Mouse (Mus musculus): ENCODE results near the gene Hexdc. TPM values are rescaled to one million over a fixed set of nuclear protein-coding genes. Genes with fewer than 3 reads are reported as not detected.

Hexdc gene
- polyA plus RNA-seq, 1 experiment from 2014 or later: 33.7 TPM

Other genes with a start within 250 kb of the Hexdc start
- gene Csnk1d, start 213.1 kb upstream of the Hexdc start, polyA plus RNA-seq (2015; fragmentation: Nextera tagmentation; extraction: Ambion mirVana): 173 and 176 TPM in 2 replicates
- not detected in 2 replicates for gene Cd7, start 165.0 kb upstream of the Hexdc start, polyA plus RNA-seq (2015; fragmentation: Nextera tagmentation; extraction: Ambion mirVana)
- not detected in 2 replicates for gene Sectm1b, start 140.9 kb upstream of the Hexdc start, polyA plus RNA-seq (2015; fragmentation: Nextera tagmentation; extraction: Ambion mirVana)
- gene Sectm1a, start 123.2 kb upstream of the Hexdc start, polyA plus RNA-seq (2015; fragmentation: Nextera tagmentation; extraction: Ambion mirVana): not detected in 2 replicates
- gene Tex19.2, start 85.8 kb upstream of the Hexdc start, polyA plus RNA-seq (2015; fragmentation: Nextera tagmentation; extraction: Ambion mirVana): not detected in 2 replicates
- gene Tex19.1, start 58.3 kb upstream of the Hexdc start, polyA plus RNA-seq (2015; fragmentation: Nextera tagmentation; extraction: Ambion mirVana): not detected in 2 replicates
- gene Uts2r, start 44.2 kb upstream of the Hexdc start, polyA plus RNA-seq (2015; fragmentation: Nextera tagmentation; extraction: Ambion mirVana): 0.76 and 1.0 TPM in 2 replicates
- 22.4 and 26.6 TPM in 2 replicates for gene Ogfod3, start 278 bp downstream of the Hexdc start, polyA plus RNA-seq (2015; fragmentation: Nextera tagmentation; extraction: Ambion mirVana)
- gene Cybc1, start 24.9 kb downstream of the Hexdc start, polyA plus RNA-seq (2015; fragmentation: Nextera tagmentation; extraction: Ambion mirVana): 38.4 and 41.4 TPM in 2 replicates
- 101 and 106 TPM in 2 replicates for gene Narf, start 32.8 kb downstream of the Hexdc start, polyA plus RNA-seq (2015; fragmentation: Nextera tagmentation; extraction: Ambion mirVana)
- gene Foxk2, start 55.6 kb downstream of the Hexdc start, polyA plus RNA-seq (2015; fragmentation: Nextera tagmentation; extraction: Ambion mirVana): 14.3 and 17.1 TPM in 2 replicates
- 82.3 and 89.7 TPM in 2 replicates for gene Wdr45b, start 150.0 kb downstream of the Hexdc start, polyA plus RNA-seq (2015; fragmentation: Nextera tagmentation; extraction: Ambion mirVana)
- gene Rab40b, start 183.8 kb downstream of the Hexdc start, polyA plus RNA-seq (2015; fragmentation: Nextera tagmentation; extraction: Ambion mirVana): 11.4 and 11.9 TPM in 2 replicates
- gene Fn3krp, start 217.0 kb downstream of the Hexdc start, polyA plus RNA-seq (2015; fragmentation: Nextera tagmentation; extraction: Ambion mirVana): 10.0 and 10.1 TPM in 2 replicates
- 4.4 and 5.0 TPM in 2 replicates for gene Fn3k, start 230.5 kb downstream of the Hexdc start, polyA plus RNA-seq (2015; fragmentation: Nextera tagmentation; extraction: Ambion mirVana)
- 61.8 and 64.8 TPM in 2 replicates for gene Tbcd, start 247.5 kb downstream of the Hexdc start, polyA plus RNA-seq (2015; fragmentation: Nextera tagmentation; extraction: Ambion mirVana)

Data from midbrain, embryonic 15.5 days (tissue).